Mouse (Mus musculus) G1E (cell line): ENCODE data around the gene Rheb.

Experiments
- CTCF ChIP-seq: IDR thresholded peaks from 2 replicates; pipeline ENCODE4 v1.5.1; 2012; ENCODE audit warnings: low read depth, low read length, inconsistent platforms, mixed read lengths
- GATA1 ChIP-seq: IDR thresholded peaks from 2 replicates; pipeline ENCODE4 v1.6.1; 2012; ENCODE audit warnings: borderline replicate concordance, low read length, inconsistent platforms, mixed read lengths
- POLR2AphosphoS5 ChIP-seq: IDR thresholded peaks from 2 replicates; pipeline ENCODE4 v1.6.1; 2012; ENCODE audit warnings: low read depth, low read length, inconsistent platforms; ENCODE audit not compliant: insufficient replicate concordance
- TAL1 ChIP-seq: conservative IDR thresholded peaks from 2 replicates; pipeline ENCODE4 v1.6.1; 2012; ENCODE audit warnings: low read depth, low read length, inconsistent platforms, mixed read lengths

GRCm38 (mm10) chr5:24779321-24779720, 63.1 kb downstream of the Rheb start:
- TF ChIP-seq CTCF (no peak), GATA1 (no peak), TAL1 (no peak), POLR2AphosphoS5 (no peak)
